22 mouse cellular contexts compared by ENCODE assay signal in the genomic region with DNA sequence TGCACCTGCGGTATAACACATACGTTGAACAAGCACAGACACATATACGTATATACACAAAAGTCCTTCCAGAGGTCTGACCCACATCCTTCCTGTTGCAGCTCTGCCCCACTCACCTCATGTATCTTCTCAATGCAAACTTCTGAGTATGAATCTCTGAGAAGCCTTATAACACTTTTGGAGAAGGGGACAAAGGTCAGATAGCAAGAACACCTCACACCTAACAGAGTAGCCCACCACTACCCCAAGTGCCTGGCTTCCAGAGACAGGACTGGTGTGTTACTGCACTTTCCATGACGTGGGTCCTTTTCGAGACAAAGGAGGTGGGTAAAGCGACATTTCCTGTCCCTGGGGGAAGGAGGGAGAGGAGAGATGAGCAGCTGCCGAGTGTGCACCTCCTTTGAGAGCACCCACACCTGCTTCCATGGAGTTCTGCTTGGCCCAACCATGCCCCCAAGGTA. TPM values are rescaled to one million over a fixed set of nuclear protein-coding genes. Genes with fewer than 3 reads are reported as not detected.
A peak's percentile ranks its signal among the peaks of the same experiment; 100 is the strongest.
DNase-seq lines count a peak whose midpoint lies in the region; ATAC-seq lines count a peak whose summit lies in the region.
"Had no signal": no experiment of that assay in that cellular context is flagged by ENCODE, and none has a peak within 500 bp of the region (broad histone marks: within the 10 kb centered on the region; RNA-seq: fewer than 3 reads in every experiment).

A gene (plus strand): TSS at position 106 of the 461 bp plus-strand sequence.

- H3K9me3 ChIP-seq in neural tube, embryonic 15.5 days (replicated peaks), result no peaks in the 10 kb centered on the region
- no peaks in the 10 kb centered on the region for H3K9me3 ChIP-seq in hindbrain, embryonic 14.5 days (ENCODE audit: control insufficient read depth, low read length)
- H3K9me3 ChIP-seq: forebrain, embryonic 15.5 days; hindbrain, embryonic 10.5 days had no signal

- no peak within 1 kb of the TSS for H3K27ac ChIP-seq in neural tube, embryonic 15.5 days (replicated peaks)
- H3K27ac ChIP-seq in hindbrain, embryonic 14.5 days, result no peak within 1 kb of the TSS
- H3K27ac ChIP-seq: forebrain, embryonic 15.5 days; hindbrain, embryonic 10.5 days; liver, embryonic 14.5 days had no signal

- no peaks in the 10 kb centered on the region for H3K36me3 ChIP-seq in neural tube, embryonic 15.5 days
- no peaks in the 10 kb centered on the region for H3K36me3 ChIP-seq in hindbrain, embryonic 14.5 days (replicated peaks; ENCODE audit: control insufficient read depth, insufficient read depth)
- H3K36me3 ChIP-seq: forebrain, embryonic 15.5 days; hindbrain, embryonic 10.5 days had no signal

- H3K4me3 ChIP-seq in neural tube, embryonic 15.5 days (replicated peaks), result no peak within 1 kb of the TSS
- H3K4me3 ChIP-seq in hindbrain, embryonic 14.5 days (replicated peaks; ENCODE audit: low read length), result no peak within 1 kb of the TSS
- H3K4me3 ChIP-seq: forebrain, embryonic 15.5 days; hindbrain, embryonic 10.5 days had no signal

- intact Hi-C loops in left cerebral cortex, postnatal 10 days (cut with DNase I), result no loop called here

- H3K4me1 ChIP-seq in neural tube, embryonic 15.5 days, result no peaks in the 10 kb centered on the region
- no peaks in the 10 kb centered on the region for H3K4me1 ChIP-seq in hindbrain, embryonic 14.5 days (replicated peaks; ENCODE audit: control insufficient read depth, insufficient read depth, low read length)
- H3K4me1 ChIP-seq: forebrain, embryonic 15.5 days had no signal

- H3K9ac ChIP-seq in neural tube, embryonic 15.5 days (replicated peaks), result no peak within 1 kb of the TSS
- H3K9ac ChIP-seq in hindbrain, embryonic 14.5 days, result no peak within 1 kb of the TSS
- H3K9ac ChIP-seq: forebrain, embryonic 15.5 days; liver, embryonic 14.5 days had no signal

- DNase-seq in spleen, adult 12 weeks (ENCODE audit: low spot score), result peak; percentile 42
- no peak for DNase-seq in spleen, postnatal 14 days (ENCODE audit: low spot score in 2 of 2)
- peak; percentile 67 to 69 for DNase-seq in spleen, postnatal 36 days (ENCODE audit: low spot score in 2 of 2)
- no peak for DNase-seq in embryo, embryonic 11 days
- no peak for DNase-seq in left cerebral cortex, postnatal 10 days (ENCODE audit: extremely low spot score in 1 of 2, low spot score in 2 of 2)
- DNase-seq in hindbrain, embryonic 14.5 days (ENCODE audit: low spot score), result no peak
- DNase-seq: cerebellum, adult 2 months; gastrocnemius, postnatal 25 days; kidney, postnatal 10 days; right cerebral cortex, postnatal 14 days had no signal

- no peak within 1 kb of the TSS for H3K4me2 ChIP-seq in neural tube, embryonic 15.5 days
- H3K4me2 ChIP-seq in hindbrain, embryonic 14.5 days (replicated peaks), result no peak within 1 kb of the TSS
- H3K4me2 ChIP-seq: forebrain, embryonic 15.5 days; heart, embryonic 11.5 days had no signal

- WGBS in neural tube, embryonic 15.5 days, result 67% methylated on average over 7 of the region's 7 CpGs
- WGBS in hindbrain, embryonic 14.5 days, result 83% methylated on average over 7 of the region's 7 CpGs

- ATAC-seq in inflammation-experienced regulatory T-cells, adult 6 months, result peak; percentile 76
- no peak for ATAC-seq in neural tube, embryonic 15.5 days (ENCODE audit: low FRiP score)
- ATAC-seq in hindbrain, embryonic 14.5 days (ENCODE audit: low FRiP score), result no peak
- ATAC-seq: forebrain, embryonic 15.5 days; intestine, embryonic 16.5 days; midbrain, embryonic 16.5 days had no signal

- no peaks in the 10 kb centered on the region for H3K27me3 ChIP-seq in neural tube, embryonic 15.5 days (replicated peaks)
- no peaks in the 10 kb centered on the region for H3K27me3 ChIP-seq in hindbrain, embryonic 14.5 days (ENCODE audit: control insufficient read depth, insufficient read depth, low read length)
- H3K27me3 ChIP-seq: forebrain, embryonic 15.5 days had no signal

RNA-seq across cellular contexts. Expression of the gene that starts here (rescaled TPM):
- 100 to 1,000 TPM; 231 to 280 (median 232) TPM for polyA plus RNA-seq in inflammation-experienced regulatory T-cells, adult 6 months (2017; shearing (Covaris generic))
- not detected for total RNA-seq in left cerebral cortex, postnatal 10 days (2021)
- polyA plus RNA-seq in neural tube, embryonic 15.5 days (2015; fragmentation: Nextera tagmentation; extraction: Ambion mirVana), result 5.0 TPM in 1 of 2 replicates, not detected in the other
- not detected in 2 replicates for polyA plus RNA-seq in hindbrain, embryonic 14.5 days (2014; fragmentation: Nextera tagmentation; extraction: Ambion mirVana)
- total RNA-seq: layer of hippocampus, postnatal 10 days had no signal
- polyA plus RNA-seq: brain, embryonic 14.5 days; forebrain, embryonic 15.5 days; limb, embryonic 11.5 days; midbrain, embryonic 16.5 days; neural tube, embryonic 14.5 days had no signal

Comparison
In these comparisons a context has a peak if more than half of its experiments do, and no peak if none do; other contexts are left out.
1. RNA of the gene that starts here (polyA plus RNA-seq): 231 to 280 TPM in inflammation-experienced regulatory T-cells, adult 6 months; 5.0 TPM in neural tube, embryonic 15.5 days and not detected in hindbrain, embryonic 14.5 days; every median in the first group is over 10 times any median in the second.
2. DNase-seq: peak in spleen, adult 12 weeks (single experiment) and spleen, postnatal 36 days (2 of 2); none in spleen, postnatal 14 days (0 of 2), embryo, embryonic 11 days (single experiment), left cerebral cortex, postnatal 10 days (0 of 2) and hindbrain, embryonic 14.5 days (single experiment).